ENCODE assay signal across 14 mouse cellular contexts in the genomic region with DNA sequence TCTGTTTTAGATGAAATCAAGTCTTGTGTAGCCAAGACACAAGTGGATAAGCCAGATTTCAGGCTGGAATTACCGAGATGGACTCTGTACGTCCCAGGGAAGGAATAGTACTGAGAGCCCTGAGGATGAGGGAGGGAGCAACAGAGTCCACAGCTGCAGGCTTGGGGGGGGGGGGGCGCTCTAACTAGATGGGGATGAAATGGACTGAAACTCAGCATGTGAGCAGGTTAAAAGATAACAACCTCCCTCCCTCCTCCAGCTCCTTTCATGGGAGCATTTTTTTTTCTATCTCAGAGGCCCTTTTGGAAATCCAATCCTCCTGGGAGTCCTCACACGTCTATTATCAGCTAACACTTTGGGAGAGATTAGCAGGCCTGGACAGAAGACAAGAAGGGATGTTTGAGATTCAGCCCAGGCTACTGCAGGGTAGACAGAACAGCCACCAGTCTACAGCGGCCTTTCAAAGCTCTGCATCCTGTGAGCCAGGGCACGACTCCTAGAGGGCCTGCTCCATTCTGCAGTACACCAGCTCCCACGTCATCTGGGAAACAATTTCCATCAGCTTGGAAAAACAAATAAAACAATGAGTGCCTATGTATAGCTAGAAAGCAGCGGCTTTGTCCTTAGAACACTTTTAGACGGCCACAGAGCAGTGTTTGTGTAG. TPM values are rescaled to one million over a fixed set of nuclear protein-coding genes. Genes with fewer than 3 reads are reported as not detected.
DNase-seq lines count a peak whose midpoint lies in the region; ATAC-seq and TF ChIP-seq lines count a peak whose summit lies in the region.
"Had no signal": no experiment of that assay in that cellular context is flagged by ENCODE, and none has a peak within 500 bp of the region (broad histone marks: within the 10 kb centered on the region; RNA-seq: fewer than 3 reads in every experiment).

No protein-coding gene starts in this region.

- no peaks in the 10 kb centered on the region for H3K36me3 ChIP-seq in heart, adult 2 months (ENCODE audit: control insufficient read depth, insufficient read depth, low read length)
- no peaks in the 10 kb centered on the region for H3K36me3 ChIP-seq in kidney, embryonic 14.5 days (ENCODE audit: control insufficient read depth, insufficient read depth, low read length)
- no peaks in the 10 kb centered on the region for H3K36me3 ChIP-seq in midbrain, embryonic 13.5 days
- H3K36me3 ChIP-seq in midbrain, embryonic 11.5 days (ENCODE audit: control insufficient read depth, insufficient read depth, low read length): no peaks in the 10 kb centered on the region
- no peaks in the 10 kb centered on the region for H3K36me3 ChIP-seq in thymus, adult 2 months (ENCODE audit: control insufficient read depth, insufficient read depth, low read length)
- H3K36me3 ChIP-seq: G1E; hindbrain, embryonic 15.5 days; liver, embryonic 15.5 days had no signal

- no peak for TF ChIP-seq EP300 in heart, adult 2 months (IDR thresholded peaks at IDR 0.05; ENCODE audit: insufficient read depth, low read depth, low read length)

- H3K27me3 ChIP-seq in heart, adult 2 months (ENCODE audit: control insufficient read depth, insufficient read depth, low read length): 0 out of 2 replicates have a peak, but pooled peaks cover 1% of the 10 kb centered on the region
- H3K27me3 ChIP-seq in kidney, embryonic 14.5 days (ENCODE audit: control insufficient read depth, insufficient read depth, low read length): no peaks in the 10 kb centered on the region
- peaks cover 9% of the 10 kb centered on the region for H3K27me3 ChIP-seq in midbrain, embryonic 13.5 days
- H3K27me3 ChIP-seq in midbrain, embryonic 11.5 days (ENCODE audit: control insufficient read depth, insufficient read depth, low read length): peaks cover 2% of the 10 kb centered on the region; the same call in 1 of the 2 replicates
- H3K27me3 ChIP-seq in thymus, adult 2 months (ENCODE audit: control insufficient read depth, insufficient read depth, low read length): no peaks in the 10 kb centered on the region

- no peak for TF ChIP-seq POLR2A in heart, adult 2 months (IDR thresholded peaks at IDR 0.05; ENCODE audit: insufficient read depth, low read depth, low read length)
- no peak for TF ChIP-seq POLR2A in thymus, adult 2 months (IDR thresholded peaks at IDR 0.05; ENCODE audit: control insufficient read depth, extremely low read depth, insufficient read depth, low read length, poor library complexity)

- no peak overlapping the region for H3K27ac ChIP-seq in heart, adult 2 months
- peak overlapping the region; percentile 32; the same call in 1 of the 2 replicates for H3K27ac ChIP-seq in kidney, embryonic 14.5 days (ENCODE audit: low read depth, low read length)
- H3K27ac ChIP-seq in midbrain, embryonic 13.5 days: peak overlapping the region; percentile 32; the same call in 1 of the 2 replicates
- no peak overlapping the region for H3K27ac ChIP-seq in midbrain, embryonic 11.5 days (ENCODE audit: low read depth, low read length)
- H3K27ac ChIP-seq in thymus, adult 2 months (ENCODE audit: control insufficient read depth, insufficient read depth, low read length): no peak overlapping the region
- H3K27ac ChIP-seq: hindbrain, embryonic 15.5 days; liver, embryonic 15.5 days had no signal

- WGBS in heart, adult 2 months: 16% methylated on average over 9 of the region's 9 CpGs
- 18% methylated on average over 9 of the region's 9 CpGs for WGBS in kidney, embryonic 14.5 days
- 19% methylated on average over 9 of the region's 9 CpGs for WGBS in midbrain, embryonic 13.5 days
- WGBS in midbrain, embryonic 11.5 days: 20% methylated on average over 9 of the region's 9 CpGs
- 84% methylated on average over 9 of the region's 9 CpGs for WGBS in thymus, adult 2 months

- H3K9me3 ChIP-seq in kidney, embryonic 14.5 days (ENCODE audit: control insufficient read depth, low read length): no peaks in the 10 kb centered on the region
- no peaks in the 10 kb centered on the region for H3K9me3 ChIP-seq in midbrain, embryonic 13.5 days
- no peaks in the 10 kb centered on the region for H3K9me3 ChIP-seq in midbrain, embryonic 11.5 days (ENCODE audit: control insufficient read depth, low read length)
- H3K9me3 ChIP-seq: G1E; hindbrain, embryonic 15.5 days; liver, embryonic 15.5 days had no signal

- intact Hi-C loops in heart, adult 2 months (cut with DNase I): no loop called here
- intact Hi-C loops in heart, postnatal 25 days (cut with DNase I): loop anchor here (5.0 kb wide), 1 partner anchor 75 kb away; no protein-coding TSS in a partner anchor

- H3K79me2 ChIP-seq in heart, adult 2 months (replicated peaks; ENCODE audit: control insufficient read depth, insufficient read depth, low read length): no peaks in the 10 kb centered on the region

- no peak for DNase-seq in heart, adult 2 months
- no peak for DNase-seq in heart, postnatal 25 days (ENCODE audit: low spot score)
- no peak for DNase-seq in kidney, adult 11 months
- DNase-seq in midbrain, embryonic 11.5 days (ENCODE audit: low spot score, missing footprints): no peak
- no peak for DNase-seq in thymus, adult 2 months
- DNase-seq in lung, adult 18-20 months: no peak
- DNase-seq: cerebellum, adult 18-20 months; gastrocnemius, postnatal 10 days; thymus, postnatal 25 days had no signal

- H3K4me2 ChIP-seq in kidney, embryonic 14.5 days (replicated peaks; ENCODE audit: low read depth, low read length): no peak overlapping the region
- H3K4me2 ChIP-seq in midbrain, embryonic 13.5 days (replicated peaks): no peak overlapping the region
- H3K4me2 ChIP-seq in midbrain, embryonic 11.5 days: no peak overlapping the region
- H3K4me2 ChIP-seq: hindbrain, embryonic 15.5 days; liver, embryonic 15.5 days had no signal

- ATAC-seq in kidney, embryonic 14.5 days (ENCODE audit: low FRiP score, low TSS enrichment): no peak
- peak; percentile 35; the same call in 1 of the 2 replicates for ATAC-seq in midbrain, embryonic 13.5 days
- ATAC-seq in midbrain, embryonic 11.5 days (ENCODE audit: low FRiP score): no peak

- no peak overlapping the region for H3K4me3 ChIP-seq in heart, adult 2 months
- no peak overlapping the region for H3K4me3 ChIP-seq in kidney, embryonic 14.5 days (ENCODE audit: low read length)
- no peak overlapping the region for H3K4me3 ChIP-seq in midbrain, embryonic 13.5 days (replicated peaks)
- H3K4me3 ChIP-seq in midbrain, embryonic 11.5 days (ENCODE audit: low read depth, low read length): no peak overlapping the region
- H3K4me3 ChIP-seq in thymus, adult 2 months (ENCODE audit: control insufficient read depth, insufficient read depth, low read length): no peak overlapping the region
- H3K4me3 ChIP-seq: hindbrain, embryonic 15.5 days; liver, embryonic 15.5 days had no signal

- H3K4me1 ChIP-seq in heart, adult 2 months (ENCODE audit: control insufficient read depth, insufficient read depth, low read length): peaks cover 3% of the 10 kb centered on the region
- H3K4me1 ChIP-seq in kidney, embryonic 14.5 days (ENCODE audit: control insufficient read depth, insufficient read depth, low read length): peaks cover 39% of the 10 kb centered on the region
- H3K4me1 ChIP-seq in midbrain, embryonic 13.5 days (replicated peaks): peaks cover 54% of the 10 kb centered on the region
- peaks cover 42% of the 10 kb centered on the region for H3K4me1 ChIP-seq in midbrain, embryonic 11.5 days (ENCODE audit: control insufficient read depth, insufficient read depth, low read length)
- peaks cover 12% of the 10 kb centered on the region for H3K4me1 ChIP-seq in thymus, adult 2 months (replicated peaks; ENCODE audit: control insufficient read depth, insufficient read depth, low read length)

- TF ChIP-seq CTCF in heart, adult 2 months (IDR thresholded peaks at IDR 0.05): peak; percentile 19
- TF ChIP-seq CTCF in thymus, adult 2 months (IDR thresholded peaks at IDR 0.05; ENCODE audit: borderline replicate concordance, control insufficient read depth, extremely low read depth, insufficient read depth, low read length, poor library complexity): no peak

- no peak overlapping the region for H3K9ac ChIP-seq in heart, adult 2 months (ENCODE audit: low read depth, low read length)
- no peak overlapping the region for H3K9ac ChIP-seq in kidney, embryonic 14.5 days (ENCODE audit: low read depth, low read length)
- H3K9ac ChIP-seq in midbrain, embryonic 13.5 days (replicated peaks): no peak overlapping the region
- H3K9ac ChIP-seq in midbrain, embryonic 11.5 days (ENCODE audit: low read length): no peak overlapping the region
- H3K9ac ChIP-seq: hindbrain, embryonic 15.5 days; liver, embryonic 15.5 days had no signal

RNA-seq across cellular contexts. Expression of gene Irs2, which starts 50.8 kb away (rescaled TPM):
- total RNA-seq in heart, adult 2 months (2021): 10 to 100 TPM; 13.5 to 19.0 TPM
- 4.5 TPM in 2 replicates for polyA plus RNA-seq in heart, adult 2 months (2012; rRNA removed)
- total RNA-seq in heart, postnatal 25 days (2021): 10 to 100 TPM; 10.6 to 11.3 TPM
- polyA plus RNA-seq in kidney, embryonic 14.5 days (2014; fragmentation: Nextera tagmentation; extraction: Ambion mirVana): 6.6 and 7.3 TPM in 2 replicates
- polyA plus RNA-seq in midbrain, embryonic 13.5 days (2015; fragmentation: Nextera tagmentation; extraction: Ambion mirVana): 5.6 and 5.9 TPM in 2 replicates
- 5.2 and 6.2 TPM in 2 replicates for polyA plus RNA-seq in midbrain, embryonic 11.5 days (2014; fragmentation: Nextera tagmentation; extraction: Ambion mirVana)
- 17.1 and 20.4 TPM in 2 replicates for polyA plus RNA-seq in thymus, adult 2 months (2012; rRNA removed)

Comparison
In these comparisons a context has a peak if more than half of its experiments do, and no peak if none do; other contexts are left out.
1. H3K27ac ChIP-seq: peak in kidney, embryonic 14.5 days (single experiment) and midbrain, embryonic 13.5 days (single experiment); none in heart, adult 2 months (single experiment), midbrain, embryonic 11.5 days (single experiment) and thymus, adult 2 months (single experiment).